Mouse (Mus musculus): Measurements from ENCODE around the gene Zdhhc8.

- TF ChIP-seq POLR2A (IDR thresholded peaks at IDR 0.05; ENCODE audit: extremely low read depth, insufficient read depth, low read length) (no peak), CTCF (IDR thresholded peaks at IDR 0.05; ENCODE audit: extremely low read depth, insufficient read depth, low read length) (no peak)
These were observed 4.3 kb downstream of the Zdhhc8 start for GRCm38 (mm10) chr16:18230617-18231016.

All from cortical plate, adult 2 months (tissue).